Mouse (Mus musculus) heart, postnatal 0 days (tissue): Measurements from ENCODE around the gene Trim75.

Experiments
- CTCF ChIP-seq: IDR thresholded peaks from 2 replicates; pipeline ENCODE4 v1.5.1; 2016; ENCODE audit warnings: antibody characterized with exemption, control low read depth, low read depth
- EP300 ChIP-seq: IDR thresholded peaks from 2 replicates; pipeline ENCODE4 v1.6.1; 2016; ENCODE audit warnings: antibody characterized with exemption, low read depth

DNA sequence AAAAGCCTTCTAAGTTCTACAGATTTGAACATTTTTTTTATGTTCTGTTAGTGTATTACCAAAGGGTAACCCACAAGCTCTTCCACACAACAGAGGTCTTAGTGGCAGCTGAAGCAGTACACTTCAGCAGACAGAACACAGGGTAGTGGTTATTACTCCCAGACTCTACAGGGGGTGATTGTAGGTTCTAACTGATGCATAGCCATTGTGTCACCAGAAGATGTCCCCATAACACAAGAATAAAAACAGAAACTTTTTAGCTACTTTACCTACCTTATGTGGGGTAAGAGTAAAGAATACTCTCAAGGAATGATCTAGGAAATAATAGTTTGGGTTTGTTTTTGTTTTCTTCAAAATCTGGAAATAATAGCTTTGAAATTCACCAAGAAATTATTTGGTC is 24.8 kb downstream of the Trim75 start:
- TF ChIP-seq CTCF (peak; percentile 31), EP300 (no peak)
